ENCODE assay signal across 22 mouse cellular contexts in the genomic region with DNA sequence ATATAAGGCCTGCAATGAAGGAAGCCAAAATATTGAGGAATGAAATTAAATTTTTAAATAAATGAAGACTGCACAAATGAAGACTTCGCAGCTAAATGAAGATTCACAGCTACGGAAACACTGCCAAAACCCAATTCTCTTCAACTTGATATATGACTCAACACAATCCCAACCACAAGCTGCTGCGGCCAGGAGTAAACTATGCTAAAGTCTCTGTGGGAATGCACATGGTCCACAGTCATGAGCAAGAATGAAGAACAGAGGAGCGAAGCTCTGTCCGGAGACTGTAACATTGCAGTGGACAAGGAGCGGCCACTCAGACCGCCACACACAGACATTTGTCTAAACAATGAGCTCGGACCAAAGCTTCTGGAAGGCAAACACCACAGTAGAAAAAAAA. TPM values are rescaled to one million over a fixed set of nuclear protein-coding genes. Genes with fewer than 3 reads are reported as not detected.
DNase-seq lines count a peak whose midpoint lies in the region; ATAC-seq and TF ChIP-seq lines count a peak whose summit lies in the region.
"Had no signal": no experiment of that assay in that cellular context is flagged by ENCODE, and none has a peak within 500 bp of the region (broad histone marks: within the 10 kb centered on the region; RNA-seq: fewer than 3 reads in every experiment).

No protein-coding gene starts in this region.

- DNase-seq in heart, embryonic 10.5 days (ENCODE audit: low spot score) = no peak
- DNase-seq in lung, embryonic 14.5 days = no peak
- DNase-seq in lung, postnatal 4 days = no peak
- no peak for DNase-seq in ES-E14 (ENCODE audit: low read depth, low spot score)
- no peak for DNase-seq in ovary, adult 18-20 months (ENCODE audit: low spot score)
- DNase-seq in cerebellum, adult 9-11 months = no peak
- DNase-seq: adrenal gland, postnatal 14 days; cerebellum, adult 8-10 months; gastrocnemius, postnatal 10 days; spleen, adult 18-20 months; thymus, postnatal 14 days had no signal

- no peak overlapping the region for H3K9ac ChIP-seq in heart, embryonic 14.5 days (ENCODE audit: low read length)
- no peak overlapping the region for H3K9ac ChIP-seq in lung, embryonic 14.5 days
- peak overlapping the region; percentile 26; the same call in 1 of the 2 replicates for H3K9ac ChIP-seq in ES-E14 (ENCODE audit: insufficient read depth, low read depth, low read length, poor library complexity, severe bottlenecking)
- H3K9ac ChIP-seq: liver, embryonic 12.5 days; midbrain, embryonic 15.5 days had no signal

- peaks cover 15 to 62% of the 10 kb centered on the region in 2 experiments for H3K4me1 ChIP-seq in heart, embryonic 14.5 days (ENCODE audit: control insufficient read depth in 2 of 2, insufficient read depth in 2 of 2, low read length in 2 of 2)
- peaks cover 52% of the 10 kb centered on the region for H3K4me1 ChIP-seq in heart, embryonic 10.5 days
- H3K4me1 ChIP-seq in lung, embryonic 14.5 days (ENCODE audit: insufficient read depth) = peaks cover 18% of the 10 kb centered on the region
- peaks cover 5 to 28% of the 10 kb centered on the region in 2 experiments; a peak in 3 of 4 replicates for H3K4me1 ChIP-seq in ES-E14 (ENCODE audit: control insufficient read depth in 2 of 2, insufficient read depth in 2 of 2, low read length in 2 of 2, poor library complexity in 1 of 2)

- no peak for TF ChIP-seq POLR2A in myocyte (IDR thresholded peaks at IDR 0.05; ENCODE audit: insufficient read length, low read depth)

- H3K36me3 ChIP-seq in heart, embryonic 14.5 days (ENCODE audit: control insufficient read depth, insufficient read depth, low read length) = peaks cover 18% of the 10 kb centered on the region
- H3K36me3 ChIP-seq in heart, embryonic 10.5 days = peaks cover 35% of the 10 kb centered on the region
- H3K36me3 ChIP-seq in lung, embryonic 14.5 days (ENCODE audit: insufficient read depth) = peaks cover 15% of the 10 kb centered on the region; the same call in 1 of the 2 replicates
- H3K36me3 ChIP-seq in ES-E14 (ENCODE audit: control insufficient read depth, insufficient read depth, low read length, poor library complexity, severe bottlenecking) (peaks cover 8% of the 10 kb centered on the region; the same call in 1 of the 2 replicates), myocyte (ENCODE audit: control insufficient read depth, insufficient read depth) (peaks cover 6% of the 10 kb centered on the region)
- H3K36me3 ChIP-seq: midbrain, embryonic 15.5 days had no signal

- in situ Hi-C loops in ES-E14 (cut with MboI; ENCODE audit: low sequenced_read_pairs in 2 of 2, unreplicated experiment in 2 of 2) = no loop called here

- H3ac ChIP-seq in myocyte (ENCODE audit: control insufficient read depth, insufficient read length) = no peak overlapping the region

- H3K4me2 ChIP-seq in heart, embryonic 14.5 days (ENCODE audit: low read length) = peak overlapping the region; percentile 81
- H3K4me2 ChIP-seq in lung, embryonic 14.5 days = peak overlapping the region; percentile 31; the same call in 1 of the 2 replicates
- H3K4me2 ChIP-seq in myocyte (ENCODE audit: low read depth) = peak overlapping the region; percentile 95
- H3K4me2 ChIP-seq: midbrain, embryonic 15.5 days had no signal

- no peak overlapping the region for H3K27ac ChIP-seq in heart, embryonic 14.5 days (replicated peaks in 1 of 2; ENCODE audit: control insufficient read depth in 1 of 2, insufficient read depth in 1 of 2, low read depth in 2 of 2, low read length in 2 of 2)
- no peak overlapping the region for H3K27ac ChIP-seq in heart, embryonic 10.5 days
- no peak overlapping the region for H3K27ac ChIP-seq in lung, embryonic 14.5 days (ENCODE audit: low read depth)
- H3K27ac ChIP-seq in ES-E14 (ENCODE audit: insufficient read depth, low read depth, low read length, poor library complexity, severe bottlenecking) = no peak overlapping the region
- H3K27ac ChIP-seq: forebrain, embryonic 10.5 days; left cerebral cortex, adult 2 months; limb, embryonic 10.5 days; liver, embryonic 12.5 days; midbrain, embryonic 15.5 days had no signal

- no peak for TF ChIP-seq CTCF in lung, embryonic 14.5 days (IDR thresholded peaks at IDR 0.05; ENCODE audit: low read depth)

- peaks cover 97% of the 10 kb centered on the region for H3K79me2 ChIP-seq in myocyte (ENCODE audit: control insufficient read depth, insufficient read depth)

- 75% methylated on average over 8 of the region's 8 CpGs for WGBS in heart, embryonic 14.5 days
- WGBS in heart, embryonic 10.5 days = 90% methylated on average over 8 of the region's 8 CpGs
- WGBS in lung, embryonic 14.5 days = 70% methylated on average over 8 of the region's 8 CpGs

- no peak for ATAC-seq in heart, embryonic 14.5 days (ENCODE audit: insufficient number of reproducible peaks, insufficient read depth, low FRiP score, low read depth)
- ATAC-seq in lung, embryonic 14.5 days (ENCODE audit: insufficient read depth) = no peak
- ATAC-seq: inflammation-experienced regulatory T-cells, adult 6 months; liver, embryonic 12.5 days; midbrain, embryonic 15.5 days had no signal

- no peaks in the 10 kb centered on the region for H3K27me3 ChIP-seq in heart, embryonic 14.5 days (ENCODE audit: control insufficient read depth, insufficient read depth, low read length)
- no peaks in the 10 kb centered on the region for H3K27me3 ChIP-seq in heart, embryonic 10.5 days (ENCODE audit: insufficient read depth, poor library complexity, severe bottlenecking)
- no peaks in the 10 kb centered on the region for H3K27me3 ChIP-seq in lung, embryonic 14.5 days (ENCODE audit: insufficient read depth, low read length)
- no peaks in the 10 kb centered on the region for H3K27me3 ChIP-seq in myocyte (ENCODE audit: control insufficient read depth, insufficient read depth, insufficient read length)
- H3K27me3 ChIP-seq: CH12.LX; liver, embryonic 12.5 days; midbrain, embryonic 15.5 days had no signal

- no peaks in the 10 kb centered on the region for H3K9me3 ChIP-seq in heart, embryonic 14.5 days (ENCODE audit: control insufficient read depth, low read length)
- H3K9me3 ChIP-seq in heart, embryonic 10.5 days = no peaks in the 10 kb centered on the region
- H3K9me3 ChIP-seq in lung, embryonic 14.5 days (ENCODE audit: low read depth, low read length) = no peaks in the 10 kb centered on the region
- no peaks in the 10 kb centered on the region for H3K9me3 ChIP-seq in ES-E14 (ENCODE audit: control insufficient read depth, insufficient read depth, low read depth, low read length)
- H3K9me3 ChIP-seq: forebrain, embryonic 10.5 days; limb, embryonic 10.5 days; liver, embryonic 12.5 days; midbrain, embryonic 15.5 days had no signal

- peak overlapping the region in 1 of 2 experiments; percentile 7; a peak in 2 of 4 replicates for H3K4me3 ChIP-seq in heart, embryonic 14.5 days (ENCODE audit: control insufficient read depth in 1 of 2, insufficient read depth in 1 of 2, low read depth in 1 of 2, low read length in 2 of 2)
- H3K4me3 ChIP-seq in heart, embryonic 10.5 days = no peak overlapping the region
- no peak overlapping the region for H3K4me3 ChIP-seq in lung, embryonic 14.5 days (ENCODE audit: low read depth, low read length)
- H3K4me3 ChIP-seq in ES-E14 (ENCODE audit: insufficient read depth in 1 of 2, low read depth in 1 of 2, low read length in 2 of 2, poor library complexity in 1 of 2, severe bottlenecking in 1 of 2) (no peak overlapping the region), myocyte (peak overlapping the region; percentile 8)
- H3K4me3 ChIP-seq: forebrain, embryonic 10.5 days; limb, embryonic 10.5 days; liver, embryonic 12.5 days; midbrain, embryonic 15.5 days had no signal

TF ChIP-seq in ES-E14, 5 proteins besides CTCF, POLR2A, EP300 and RAD21:
- no peak for TF ChIP-seq ZNF384 (IDR thresholded peaks at IDR 0.05; ENCODE audit: low read depth, low read length)
- TF ChIP-seq CHD2 (IDR thresholded peaks at IDR 0.05; ENCODE audit: low read depth, low read length) = no peak
- TF ChIP-seq ZC3H11A (IDR thresholded peaks at IDR 0.05; ENCODE audit: borderline replicate concordance, low read depth, low read length) = no peak
- no peak for TF ChIP-seq HCFC1 (IDR thresholded peaks at IDR 0.05; ENCODE audit: borderline replicate concordance, insufficient read depth, low read length)
- no peak for TF ChIP-seq MAFK (IDR thresholded peaks at IDR 0.05; ENCODE audit: insufficient read depth, low read depth, low read length)

TF ChIP-seq in myocyte, 11 proteins besides CTCF, POLR2A, EP300 and RAD21:
- TF ChIP-seq POLR2AphosphoS2 (IDR thresholded peaks at IDR 0.05; ENCODE audit: insufficient read length, low read depth) (no peak), MAX (IDR thresholded peaks at IDR 0.05; ENCODE audit: low read depth) (peak; percentile 68), CEBPB (IDR thresholded peaks at IDR 0.05; ENCODE audit: insufficient read depth, poor library complexity, severe bottlenecking) (no peak), MYOG (IDR thresholded peaks at IDR 0.05; ENCODE audit: control insufficient read depth in 1 of 3, insufficient read depth in 1 of 3, insufficient read length in 2 of 3, low read depth in 2 of 3) (no peak)

RNA-seq across cellular contexts. Expression of gene Atp5c1, which starts 3.6 kb away (rescaled TPM):
- polyA plus RNA-seq in heart, embryonic 14.5 days (2014; fragmentation: Nextera tagmentation; extraction: Ambion mirVana) = 1,497 and 1,517 TPM in 2 replicates
- 853 and 1,049 TPM in 2 replicates for polyA plus RNA-seq in heart, embryonic 10.5 days (2016; fragmentation: Nextera tagmentation; extraction: Ambion mirVana)
- polyA plus RNA-seq in lung, embryonic 14.5 days (2014; fragmentation: Nextera tagmentation; extraction: Ambion mirVana) = 552 and 584 TPM in 2 replicates
- 285 and 386 TPM in 2 replicates for total RNA-seq in ES-E14 (2012; rRNA removed)
- polyA plus RNA-seq in myocyte (2012; fragmentation: generic; extraction: Trizol) = 593 TPM

RNA-seq across cellular contexts. Expression of gene Kin, which starts 3.7 kb away (rescaled TPM):
- 17.8 and 18.5 TPM in 2 replicates for polyA plus RNA-seq in heart, embryonic 14.5 days (2014; fragmentation: Nextera tagmentation; extraction: Ambion mirVana)
- polyA plus RNA-seq in heart, embryonic 10.5 days (2016; fragmentation: Nextera tagmentation; extraction: Ambion mirVana) = 22.9 and 30.7 TPM in 2 replicates
- 29.2 and 32.3 TPM in 2 replicates for polyA plus RNA-seq in lung, embryonic 14.5 days (2014; fragmentation: Nextera tagmentation; extraction: Ambion mirVana)
- total RNA-seq in ES-E14 (2012; rRNA removed) = 11.4 and 18.9 TPM in 2 replicates
- polyA plus RNA-seq in myocyte (2012; fragmentation: generic; extraction: Trizol) = 7.2 TPM

RNA-seq across cellular contexts. Expression of gene Taf3, which starts 28.3 kb away (rescaled TPM):
- polyA plus RNA-seq in heart, embryonic 14.5 days (2014; fragmentation: Nextera tagmentation; extraction: Ambion mirVana) = 8.2 and 9.4 TPM in 2 replicates
- polyA plus RNA-seq in heart, embryonic 10.5 days (2016; fragmentation: Nextera tagmentation; extraction: Ambion mirVana) = 10.2 and 12.2 TPM in 2 replicates
- 15.9 and 16.0 TPM in 2 replicates for polyA plus RNA-seq in lung, embryonic 14.5 days (2014; fragmentation: Nextera tagmentation; extraction: Ambion mirVana)
- 7.2 and 7.8 TPM in 2 replicates for total RNA-seq in ES-E14 (2012; rRNA removed)
- 6.6 TPM for polyA plus RNA-seq in myocyte (2012; fragmentation: generic; extraction: Trizol)

RNA-seq across cellular contexts. Expression of gene Itih2, which starts 54.5 kb away (rescaled TPM):
- polyA plus RNA-seq in heart, embryonic 14.5 days (2014; fragmentation: Nextera tagmentation; extraction: Ambion mirVana) = 0.20 and 0.28 TPM in 2 replicates
- 1.8 and 57.3 TPM in 2 replicates for polyA plus RNA-seq in heart, embryonic 10.5 days (2016; fragmentation: Nextera tagmentation; extraction: Ambion mirVana)
- polyA plus RNA-seq in lung, embryonic 14.5 days (2014; fragmentation: Nextera tagmentation; extraction: Ambion mirVana) = 2.6 and 2.7 TPM in 2 replicates
- not detected in 2 replicates for total RNA-seq in ES-E14 (2012; rRNA removed)
- 0.02 TPM for polyA plus RNA-seq in myocyte (2012; fragmentation: generic; extraction: Trizol)
- total RNA-seq: CH12.LX; hematopoietic stem cell, adult 5-6 weeks; megakaryocyte progenitor cell, adult 5-6 weeks had no signal
- polyA plus RNA-seq: inflammation-experienced regulatory T-cells, adult 6 months; limb, embryonic 10.5 days had no signal

Comparison
In these comparisons a context has a peak if more than half of its experiments do, and no peak if none do; other contexts are left out.
1. H3K4me2 ChIP-seq: peak in every context shown above with its lines; median percentile 95 in myocyte; 81 in heart, embryonic 14.5 days; 31 in lung, embryonic 14.5 days.